Mouse (Mus musculus) thymus, adult 18-20 months (tissue): ENCODE results near the gene Gm17482.

Experiments
- DNase-seq, 2 experiments: peaks; one replicate each; pipeline ENCODE4 v3.0.0; 2022; ENCODE audit warnings: mixed read lengths in 2 of 2

The Gm17482 gene

DNA sequence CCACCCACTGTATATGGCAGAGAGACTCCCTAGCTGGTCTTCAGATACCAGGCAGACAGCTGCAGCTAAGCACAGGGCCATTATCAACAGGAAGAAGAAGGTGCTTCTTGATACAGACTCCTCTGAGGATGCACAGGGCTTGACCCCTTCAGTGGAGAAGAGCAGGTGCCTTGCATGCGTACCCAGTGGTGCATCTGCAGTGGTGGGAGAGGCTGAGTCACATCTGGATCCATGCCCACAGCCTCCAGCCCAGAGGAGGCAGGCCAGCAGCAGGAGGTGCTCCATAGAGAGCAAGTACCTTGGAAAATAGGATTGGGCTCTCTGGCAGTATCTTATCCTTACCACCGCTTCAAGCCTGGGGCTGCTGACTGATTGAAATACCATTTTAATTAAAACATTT is 66.7 kb downstream of the Gm17482 start:
- DNase-seq: no peak

DNA sequence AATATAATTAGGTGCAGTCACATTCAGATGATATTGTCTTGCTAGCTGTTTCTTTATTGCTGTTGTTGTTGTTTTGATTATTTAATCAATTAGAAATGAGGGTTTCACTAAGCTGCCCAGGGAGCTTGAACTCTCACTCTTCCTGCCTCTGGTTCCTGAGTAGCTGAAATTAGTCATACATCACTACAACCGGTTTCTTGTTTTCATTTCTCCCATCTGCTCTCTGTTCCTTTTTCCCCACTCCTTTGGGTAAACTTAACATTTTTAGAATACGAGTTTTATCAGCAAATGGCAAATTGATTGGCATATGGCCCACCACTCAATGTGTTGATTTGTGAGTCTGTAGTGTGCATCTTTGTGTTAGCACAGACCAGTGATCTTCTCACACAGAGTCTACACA is 80.0 kb downstream of the Gm17482 start:
- no peak for DNase-seq
